Mouse (Mus musculus) intestine, postnatal 0 days (tissue): ENCODE measurements around the gene Ccdc148. TPM values are rescaled to one million over a fixed set of nuclear protein-coding genes. Genes with fewer than 3 reads are reported as not detected.

ENCODE experiments used
- ATAC-seq: fragments of 200-750 bp; cut with Nextera tagmentation; 2 replicates; pipeline ENCODE4 v1.8.0; 2017; ENCODE audit warnings: mild to moderate bottlenecking, moderate TSS enrichment, moderate library complexity
- H3K27ac ChIP-seq: fragments of 300-500 bp; sonication (generic); 2 replicates; pipeline ENCODE4 v1.5.1; 2014; ENCODE audit warnings: mild to moderate bottlenecking, low read depth, low read length, moderate library complexity
- H3K27me3 ChIP-seq: fragments of 300-500 bp; sonication (generic); replicated peaks from 2 replicates; pipeline ENCODE4 v1.6.1; 2014; ENCODE audit warnings: low read length, mixed read lengths; ENCODE audit not compliant: control insufficient read depth, insufficient read depth
- H3K36me3 ChIP-seq: fragments of 300-500 bp; sonication (generic); 2 replicates; pipeline ENCODE4 v1.6.1; 2014; ENCODE audit warnings: mild to moderate bottlenecking, moderate library complexity; ENCODE audit not compliant: control insufficient read depth, insufficient read depth
- H3K4me1 ChIP-seq: fragments of 300-500 bp; sonication (generic); replicated peaks from 2 replicates; pipeline ENCODE4 v1.6.1; 2014; ENCODE audit warnings: antibody characterized with exemption, low read length, mixed read lengths; ENCODE audit not compliant: control insufficient read depth, insufficient read depth
- H3K4me2 ChIP-seq: fragments of 300-500 bp; sonication (generic); replicated peaks from 2 replicates; pipeline ENCODE4 v1.6.1; 2014; ENCODE audit warnings: low read depth, mild to moderate bottlenecking, moderate library complexity
- H3K4me3 ChIP-seq: fragments of 300-500 bp; sonication (generic); 2 replicates; pipeline ENCODE4 v1.5.1; 2014; ENCODE audit warnings: low read depth, low read length
- H3K9ac ChIP-seq: fragments of 300-500 bp; sonication (generic); 2 replicates; pipeline ENCODE4 v1.6.1; 2014; ENCODE audit warnings: mild to moderate bottlenecking, low read depth, low read length
- H3K9me3 ChIP-seq: fragments of 300-500 bp; sonication (generic); 2 replicates; pipeline ENCODE4 v1.6.1; 2016; ENCODE audit warnings: mixed run types; ENCODE audit not compliant: control insufficient read depth
- CTCF ChIP-seq: sonication (generic); IDR thresholded peaks from 2 replicates; pipeline ENCODE4 v1.5.1; 2016; ENCODE audit warnings: low read depth, mild to moderate bottlenecking, control low read depth, antibody characterized with exemption, moderate library complexity
- WGBS: fragments of 180-500 bp; shearing (Covaris S2); extraction: QIAGEN DNeasy Blood & Tissue Kit; methylation state at CpG from one replicate; pipeline ENCODE4 v1.1.7; 2014; 5-methylcytosine and 5-hydroxymethylcytosine counted together
- polyA plus RNA-seq: library from polyadenylated mRNA; unstranded; fragments of >200 nt; fragmentation: Nextera tagmentation; extraction: Ambion mirVana; gene quantifications from 2 replicates; pipeline ENCODE4 v1.2.1, GENCODE M21; 2015

The Ccdc148 gene
- polyA plus RNA-seq, 1 experiment from 2014 or later, result 0.81 TPM

GRCm38 (mm10) chr2:58948796-58949195 lies 211.7 kb downstream of the Ccdc148 start:
- Histone ChIP-seq H3K36me3 (no peaks in the 10 kb centered on the region), H3K4me1 (no peaks in the 10 kb centered on the region), H3K4me2 (no peak overlapping the region), H3K27ac (no peak overlapping the region), H3K27me3 (no peaks in the 10 kb centered on the region), H3K9ac (no peak overlapping the region), H3K9me3 (no peaks in the 10 kb centered on the region), H3K4me3 (no peak overlapping the region)
- ATAC-seq, result no peak
- 84% methylated on average over 7 of the region's 7 CpGs for WGBS
- no peak for TF ChIP-seq CTCF

- TF ChIP-seq CTCF, result no peak
- H3K4me2 ChIP-seq, result no peak overlapping the region
- H3K4me1 ChIP-seq, result no peaks in the 10 kb centered on the region
- no peaks in the 10 kb centered on the region for H3K27me3 ChIP-seq
- H3K27ac ChIP-seq, result no peak overlapping the region
- WGBS, result 89% methylated on average over 4 of the region's 4 CpGs
- ATAC-seq, result no peak
- H3K36me3 ChIP-seq, result no peaks in the 10 kb centered on the region
- H3K9ac ChIP-seq, result no peak overlapping the region
- no peak overlapping the region for H3K4me3 ChIP-seq
- no peaks in the 10 kb centered on the region for H3K9me3 ChIP-seq
Observed at GRCm38 (mm10) chr2:58941361-58941760, 219.1 kb downstream of the Ccdc148 start.

- TF ChIP-seq CTCF, result no peak
- H3K36me3 ChIP-seq, result no peaks in the 10 kb centered on the region
- H3K4me1 ChIP-seq, result no peaks in the 10 kb centered on the region
- WGBS, result 97% methylated on average over 2 of the region's 2 CpGs
- no peak overlapping the region for H3K27ac ChIP-seq
- H3K4me3 ChIP-seq, result no peak overlapping the region
- H3K9me3 ChIP-seq, result no peaks in the 10 kb centered on the region
- H3K27me3 ChIP-seq, result no peaks in the 10 kb centered on the region
- ATAC-seq, result no peak
- no peak overlapping the region for H3K9ac ChIP-seq
- no peak overlapping the region for H3K4me2 ChIP-seq
Observed at GRCm38 (mm10) chr2:58925551-58925950, 234.9 kb downstream of the Ccdc148 start.

GRCm38 (mm10) chr2:58918351-58918750 lies 242.1 kb downstream of the Ccdc148 start:
- H3K9ac ChIP-seq, result no peak overlapping the region
- no peak overlapping the region for H3K4me3 ChIP-seq
- H3K27me3 ChIP-seq, result no peaks in the 10 kb centered on the region
- H3K9me3 ChIP-seq, result no peaks in the 10 kb centered on the region
- no peak for TF ChIP-seq CTCF
- H3K4me2 ChIP-seq, result no peak overlapping the region
- ATAC-seq, result no peak
- H3K4me1 ChIP-seq, result no peaks in the 10 kb centered on the region
- no peaks in the 10 kb centered on the region for H3K36me3 ChIP-seq
- WGBS, result 65% methylated on average over 4 of the region's 4 CpGs
- H3K27ac ChIP-seq, result no peak overlapping the region

- TF ChIP-seq CTCF, result no peak
- H3K9me3 ChIP-seq, result no peaks in the 10 kb centered on the region
Observed at GRCm38 (mm10) chr2:58912339-58912738, 248.1 kb downstream of the Ccdc148 start.

GRCm38 (mm10) chr2:58906814-58907516 lies 253.5 kb downstream of the Ccdc148 start:
- no peak for TF ChIP-seq CTCF
- no peak overlapping the region; the same call in 1 of the 2 replicates for H3K4me2 ChIP-seq

More at GRCm38 (mm10) chr2:58912339-58912738, 248.1 kb downstream of the Ccdc148 start:
- Histone ChIP-seq H3K27ac (no peak overlapping the region), H3K4me1 (no peaks in the 10 kb centered on the region), H3K36me3 (no peaks in the 10 kb centered on the region), H3K9ac (no peak overlapping the region), H3K4me2 (no peak overlapping the region), H3K4me3 (no peak overlapping the region), H3K27me3 (no peaks in the 10 kb centered on the region)
- ATAC-seq, result no peak
- WGBS, result 93% methylated on average over 9 of the region's 9 CpGs

More at GRCm38 (mm10) chr2:58906814-58907516, 253.5 kb downstream of the Ccdc148 start:
- H3K36me3 ChIP-seq, result no peaks in the 10 kb centered on the region
- no peaks in the 10 kb centered on the region for H3K9me3 ChIP-seq
- H3K27ac ChIP-seq, result no peak overlapping the region
- no peak overlapping the region for H3K4me3 ChIP-seq
- no peak for ATAC-seq
- no peaks in the 10 kb centered on the region for H3K27me3 ChIP-seq
- WGBS, result 43% methylated on average over 14 of the region's 14 CpGs
- no peaks in the 10 kb centered on the region for H3K4me1 ChIP-seq
- no peak overlapping the region for H3K9ac ChIP-seq
